Mouse (Mus musculus): ENCODE results near the gene Mpp2.
A peak's percentile ranks its signal among the peaks of the same experiment; 100 is the strongest.

Gene Mpp2

GRCm38 (mm10) chr11:102087931-102088898, at the start of gene Mpp2:
TSS of gene Mpp2 (minus strand) at chr11:102088515.
- DNase-seq (ENCODE audit: low spot score in 2 of 2): peak; percentile 82 to 84

- no peak for DNase-seq (ENCODE audit: low spot score in 2 of 2)
Measured at GRCm38 (mm10) chr11:102137625-102138446, 49.5 kb upstream of the Mpp2 start.

- no peak for DNase-seq (ENCODE audit: low spot score in 2 of 2)
Measured at GRCm38 (mm10) chr11:102134516-102134915, 46.2 kb upstream of the Mpp2 start.

- no peak for DNase-seq (ENCODE audit: low spot score in 2 of 2)
Measured at GRCm38 (mm10) chr11:102117386-102117785, 29.1 kb upstream of the Mpp2 start.

- no peak for DNase-seq (ENCODE audit: low spot score in 2 of 2)
Measured at GRCm38 (mm10) chr11:102116241-102116640, 27.9 kb upstream of the Mpp2 start.

GRCm38 (mm10) chr11:102111576-102111975, 23.3 kb upstream of the Mpp2 start:
- no peak for DNase-seq (ENCODE audit: low spot score in 2 of 2)

GRCm38 (mm10) chr11:102107732-102108131, 19.4 kb upstream of the Mpp2 start, which contains the start of gene Pyy:
TSS of gene Pyy (minus strand) at chr11:102107832.
- no peak for DNase-seq (ENCODE audit: low spot score in 2 of 2)

- DNase-seq (ENCODE audit: low spot score in 2 of 2): no peak
Measured at GRCm38 (mm10) chr11:102106911-102107310, 18.6 kb upstream of the Mpp2 start.

- peak in 1 of 2 experiments; percentile 79 for DNase-seq (ENCODE audit: low spot score in 2 of 2)
Measured at GRCm38 (mm10) chr11:102102485-102103258, 14.4 kb upstream of the Mpp2 start.

GRCm38 (mm10) chr11:102101219-102101618, 12.9 kb upstream of the Mpp2 start, which contains the start of gene Ppy:
TSS of gene Ppy (minus strand) at chr11:102101319.
- DNase-seq (ENCODE audit: low spot score in 2 of 2): no peak

- peak; percentile 78 to 83 for DNase-seq (ENCODE audit: low spot score in 2 of 2)
Measured at GRCm38 (mm10) chr11:102096887-102097391, 8.6 kb upstream of the Mpp2 start.

GRCm38 (mm10) chr11:102096446-102096845, 8.1 kb upstream of the Mpp2 start:
- DNase-seq (ENCODE audit: low spot score in 2 of 2): no peak

GRCm38 (mm10) chr11:102095676-102096075, 7.4 kb upstream of the Mpp2 start:
- no peak for DNase-seq (ENCODE audit: low spot score in 2 of 2)

- DNase-seq (ENCODE audit: low spot score in 2 of 2): peak; percentile 77 to 86
Measured at GRCm38 (mm10) chr11:102089088-102089808, 933 bp upstream of the Mpp2 start.

- DNase-seq (ENCODE audit: low spot score in 2 of 2): peak; percentile 89 to 92
Measured at GRCm38 (mm10) chr11:102087081-102087751, 1.1 kb downstream of the Mpp2 start.

- peak; percentile 88 to 93 for DNase-seq (ENCODE audit: low spot score in 2 of 2)
Measured at GRCm38 (mm10) chr11:102086331-102086730, 2.0 kb downstream of the Mpp2 start.

GRCm38 (mm10) chr11:102084159-102084558, 4.2 kb downstream of the Mpp2 start:
- no peak for DNase-seq (ENCODE audit: low spot score in 2 of 2)

GRCm38 (mm10) chr11:102083193-102083592, 5.1 kb downstream of the Mpp2 start:
- peak in 1 of 2 experiments; percentile 51 for DNase-seq (ENCODE audit: low spot score in 2 of 2)

- peak; percentile 93 to 94 for DNase-seq (ENCODE audit: low spot score in 2 of 2)
Measured at GRCm38 (mm10) chr11:102082322-102082721, 6.0 kb downstream of the Mpp2 start.

- no peak for DNase-seq (ENCODE audit: low spot score in 2 of 2)
Measured at GRCm38 (mm10) chr11:102073722-102074121, 14.6 kb downstream of the Mpp2 start.
